Mouse (Mus musculus) intestine, embryonic 15.5 days (tissue): ENCODE measurements at regions not wholly inside any gene's neighbourhood (a gene's known extent, or its start where the extent isn't known, plus 50 kb on each side); places are given as distances from the start of the nearest gene placed in this dataset.

ENCODE experiments used
- ATAC-seq: fragments of 200-750 bp; cut with Nextera tagmentation; 2 replicates; pipeline ENCODE4 v1.8.0; 2017; ENCODE audit warnings: moderate TSS enrichment, moderate library complexity
- H3K27ac ChIP-seq: fragments of 300-500 bp; sonication (generic); 2 replicates; pipeline ENCODE4 v1.5.1; 2015; ENCODE audit warnings: mild to moderate bottlenecking, inconsistent platforms
- H3K27me3 ChIP-seq: fragments of 300-500 bp; sonication (generic); replicated peaks from 2 replicates; pipeline ENCODE4 v1.6.1; 2015; ENCODE audit warnings: inconsistent platforms
- H3K36me3 ChIP-seq: fragments of 300-500 bp; sonication (generic); 2 replicates; pipeline ENCODE4 v1.6.1; 2015; ENCODE audit warnings: inconsistent platforms
- H3K4me1 ChIP-seq: fragments of 300-500 bp; sonication (generic); replicated peaks from 2 replicates; pipeline ENCODE4 v1.6.1; 2015; ENCODE audit warnings: inconsistent platforms
- H3K4me2 ChIP-seq: fragments of 300-500 bp; sonication (generic); replicated peaks from 2 replicates; pipeline ENCODE4 v1.6.1; 2015; ENCODE audit warnings: mild to moderate bottlenecking, inconsistent platforms
- H3K4me3 ChIP-seq: fragments of 300-500 bp; sonication (generic); replicated peaks from 2 replicates; pipeline ENCODE4 v1.5.1; 2015; ENCODE audit warnings: inconsistent platforms
- H3K9ac ChIP-seq: fragments of 300-500 bp; sonication (generic); 2 replicates; pipeline ENCODE4 v1.6.1; 2015; ENCODE audit warnings: inconsistent platforms
- H3K9me3 ChIP-seq: fragments of 300-500 bp; sonication (generic); 2 replicates; pipeline ENCODE4 v1.6.1; 2016; ENCODE audit warnings: inconsistent platforms
- WGBS: fragments of 180-500 bp; shearing (Covaris S2); methylation state at CpG from one replicate; pipeline ENCODE4 v1.1.7; 2015; 5-methylcytosine and 5-hydroxymethylcytosine counted together

DNA sequence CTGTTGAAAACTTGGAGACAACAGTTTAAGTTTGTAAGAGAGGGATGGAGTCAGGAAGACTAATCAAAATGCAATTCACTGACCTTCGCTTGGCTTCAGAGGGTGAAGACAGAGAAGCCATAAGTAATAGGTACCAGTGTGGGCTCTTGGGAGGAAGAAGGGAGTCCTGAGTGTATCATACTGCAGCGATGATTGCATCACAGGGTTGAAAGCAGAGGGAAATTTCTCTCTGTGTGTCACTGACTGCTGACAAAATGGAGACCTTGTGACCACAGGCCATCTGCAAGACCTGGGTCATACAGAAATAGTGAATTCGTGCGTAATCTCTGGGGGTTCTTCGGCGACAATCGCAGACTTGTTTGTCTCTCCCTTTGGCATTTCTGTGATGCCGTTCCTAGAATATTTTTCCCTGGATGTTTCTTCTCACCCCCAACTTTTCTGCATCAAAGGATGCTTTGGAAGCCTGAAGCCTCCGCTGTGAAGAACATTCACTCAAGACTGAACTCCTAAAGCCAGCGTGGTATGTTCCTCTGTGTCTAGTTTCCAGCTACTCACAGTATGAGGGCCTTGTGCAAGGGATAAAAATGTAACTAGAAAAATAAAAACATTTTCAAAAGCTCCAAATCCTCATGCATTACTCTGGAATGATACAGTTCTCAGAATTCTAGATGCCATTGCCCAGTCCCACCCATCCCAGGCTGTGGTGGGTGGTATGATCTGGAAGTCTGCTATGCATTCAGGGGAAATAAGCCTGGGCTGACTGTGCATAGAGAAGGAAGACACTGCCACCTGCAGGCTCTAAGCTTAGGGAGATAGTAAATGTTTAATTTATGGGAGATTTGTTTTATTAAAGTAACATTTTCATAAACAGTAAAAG, 139.8 kb upstream of the Slc24a5 start:
- ATAC-seq = peak; percentile 77
- no peaks in the 10 kb centered on the region for H3K4me1 ChIP-seq
- no peaks in the 10 kb centered on the region for H3K36me3 ChIP-seq
- H3K4me2 ChIP-seq = no peak overlapping the region
- WGBS = 88% methylated on average over 10 of the region's 10 CpGs
- H3K9ac ChIP-seq = no peak overlapping the region
- H3K27ac ChIP-seq = no peak overlapping the region
- H3K9me3 ChIP-seq = no peaks in the 10 kb centered on the region
- H3K27me3 ChIP-seq = no peaks in the 10 kb centered on the region
- no peak overlapping the region for H3K4me3 ChIP-seq

DNA sequence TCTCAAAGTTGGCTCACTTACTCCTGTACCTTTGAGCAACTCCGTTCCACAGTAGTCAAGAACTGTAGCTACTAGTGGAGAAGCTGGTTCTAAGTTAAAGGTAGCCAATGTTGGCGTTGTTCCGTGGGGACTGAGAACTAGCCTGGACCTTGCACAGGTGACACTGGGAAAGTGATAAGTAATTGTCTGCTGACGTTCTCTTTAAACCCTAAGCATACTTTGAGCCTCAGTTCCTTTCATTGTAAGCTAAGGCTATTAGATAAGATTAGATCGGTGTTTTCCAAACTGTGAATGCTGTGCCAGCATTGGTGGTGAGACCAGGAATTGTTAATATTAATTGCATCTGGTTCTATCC, 139.2 kb upstream of the Slc24a5 start:
- Histone ChIP-seq H3K4me3 (no peak overlapping the region), H3K36me3 (no peaks in the 10 kb centered on the region), H3K4me2 (no peak overlapping the region), H3K9me3 (no peaks in the 10 kb centered on the region), H3K4me1 (no peaks in the 10 kb centered on the region), H3K27ac (no peak overlapping the region), H3K27me3 (no peaks in the 10 kb centered on the region), H3K9ac (no peak overlapping the region)
- ATAC-seq = 0 out of 2 replicates have a peak, but pooled peaks have one; percentile 45
- 66% methylated on average over 5 of the region's 5 CpGs for WGBS

- H3K9ac ChIP-seq = no peak overlapping the region
- no peaks in the 10 kb centered on the region for H3K36me3 ChIP-seq
- no peak overlapping the region for H3K27ac ChIP-seq
- H3K27me3 ChIP-seq = no peaks in the 10 kb centered on the region
- no peak for ATAC-seq
- H3K4me1 ChIP-seq = no peaks in the 10 kb centered on the region
- WGBS = 76% methylated on average over 7 of the region's 7 CpGs
- H3K9me3 ChIP-seq = no peaks in the 10 kb centered on the region
- H3K4me2 ChIP-seq = no peak overlapping the region
- no peak overlapping the region for H3K4me3 ChIP-seq
Measured at GRCm38 (mm10) chr2:124930719-124931118, 137.2 kb upstream of the Slc24a5 start.

GRCm38 (mm10) chr2:124932566-124932965, 135.4 kb upstream of the Slc24a5 start:
- no peaks in the 10 kb centered on the region for H3K4me1 ChIP-seq
- 70% methylated on average over 6 of the region's 6 CpGs for WGBS
- no peaks in the 10 kb centered on the region for H3K27me3 ChIP-seq
- no peak overlapping the region for H3K4me2 ChIP-seq
- ATAC-seq = no peak
- no peaks in the 10 kb centered on the region for H3K9me3 ChIP-seq
- H3K36me3 ChIP-seq = no peaks in the 10 kb centered on the region
- H3K27ac ChIP-seq = no peak overlapping the region
- no peak overlapping the region for H3K9ac ChIP-seq
- H3K4me3 ChIP-seq = no peak overlapping the region

DNA sequence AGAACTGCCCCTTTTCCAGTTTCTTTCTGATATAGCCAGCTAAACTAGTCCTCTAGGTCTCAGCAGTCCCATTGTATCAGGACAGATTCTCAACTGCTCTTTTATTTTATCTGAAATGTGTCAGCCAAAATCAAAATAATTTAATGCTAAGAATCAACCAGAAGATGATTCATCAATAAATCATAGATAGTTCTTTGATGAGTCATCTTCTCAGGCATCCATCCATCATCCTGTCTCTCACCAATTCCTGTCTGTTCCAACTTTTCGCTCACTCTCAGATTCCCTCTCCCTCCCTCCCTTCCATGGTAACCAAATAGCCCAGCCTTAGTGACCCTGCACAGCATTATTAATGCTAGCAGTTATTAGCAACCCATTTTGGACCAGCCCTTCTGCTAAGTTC, 134.0 kb upstream of the Slc24a5 start:
- H3K27me3 ChIP-seq = no peaks in the 10 kb centered on the region
- ATAC-seq = no peak
- no peaks in the 10 kb centered on the region for H3K4me1 ChIP-seq
- no peaks in the 10 kb centered on the region for H3K9me3 ChIP-seq
- H3K9ac ChIP-seq = no peak overlapping the region
- WGBS = 72% methylated on average over 1 of the region's 1 CpGs
- no peaks in the 10 kb centered on the region for H3K36me3 ChIP-seq
- H3K4me3 ChIP-seq = no peak overlapping the region
- no peak overlapping the region for H3K4me2 ChIP-seq
- no peak overlapping the region for H3K27ac ChIP-seq

- Histone ChIP-seq H3K4me1 (no peaks in the 10 kb centered on the region), H3K9ac (no peak overlapping the region), H3K4me3 (no peak overlapping the region), H3K27ac (no peak overlapping the region), H3K27me3 (no peaks in the 10 kb centered on the region), H3K36me3 (no peaks in the 10 kb centered on the region), H3K9me3 (no peaks in the 10 kb centered on the region), H3K4me2 (no peak overlapping the region)
- 55% methylated on average over 2 of the region's 2 CpGs for WGBS
- no peak for ATAC-seq
Measured at GRCm38 (mm10) chr2:124948263-124948781, 119.6 kb upstream of the Slc24a5 start.

DNA sequence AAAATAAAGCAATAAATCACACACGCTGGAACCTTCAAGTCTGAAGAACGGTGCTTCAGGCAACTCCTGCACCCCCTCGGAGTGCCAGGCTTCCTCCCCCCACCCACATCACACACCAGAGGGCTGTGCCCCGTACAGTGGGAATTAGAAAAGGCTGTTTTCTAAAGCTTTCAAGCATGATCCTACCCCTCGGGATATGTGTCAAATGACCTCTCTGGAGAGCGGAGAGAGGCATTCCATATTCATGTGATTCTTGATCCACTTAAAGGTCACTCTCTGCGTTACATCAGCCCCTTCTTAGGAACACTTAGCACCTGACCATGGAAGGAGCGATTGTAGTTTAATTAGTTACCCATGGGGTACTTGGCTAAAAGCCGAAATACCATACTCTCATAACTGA, 119.1 kb upstream of the Slc24a5 start:
- no peak overlapping the region for H3K9ac ChIP-seq
- no peaks in the 10 kb centered on the region for H3K4me1 ChIP-seq
- H3K4me3 ChIP-seq = no peak overlapping the region
- no peaks in the 10 kb centered on the region for H3K27me3 ChIP-seq
- no peak for ATAC-seq
- no peak overlapping the region for H3K4me2 ChIP-seq
- H3K27ac ChIP-seq = no peak overlapping the region
- no peaks in the 10 kb centered on the region for H3K9me3 ChIP-seq
- no peaks in the 10 kb centered on the region for H3K36me3 ChIP-seq
- WGBS = 54% methylated on average over 9 of the region's 9 CpGs

GRCm38 (mm10) chr2:124952212-124952611, 115.7 kb upstream of the Slc24a5 start:
- no peaks in the 10 kb centered on the region for H3K4me1 ChIP-seq
- no peak overlapping the region for H3K27ac ChIP-seq
- H3K36me3 ChIP-seq = no peaks in the 10 kb centered on the region
- no peak overlapping the region for H3K9ac ChIP-seq
- H3K4me2 ChIP-seq = no peak overlapping the region
- no peak for ATAC-seq
- 61% methylated on average over 4 of the region's 4 CpGs for WGBS
- H3K9me3 ChIP-seq = no peaks in the 10 kb centered on the region
- no peaks in the 10 kb centered on the region for H3K27me3 ChIP-seq
- no peak overlapping the region for H3K4me3 ChIP-seq

DNA sequence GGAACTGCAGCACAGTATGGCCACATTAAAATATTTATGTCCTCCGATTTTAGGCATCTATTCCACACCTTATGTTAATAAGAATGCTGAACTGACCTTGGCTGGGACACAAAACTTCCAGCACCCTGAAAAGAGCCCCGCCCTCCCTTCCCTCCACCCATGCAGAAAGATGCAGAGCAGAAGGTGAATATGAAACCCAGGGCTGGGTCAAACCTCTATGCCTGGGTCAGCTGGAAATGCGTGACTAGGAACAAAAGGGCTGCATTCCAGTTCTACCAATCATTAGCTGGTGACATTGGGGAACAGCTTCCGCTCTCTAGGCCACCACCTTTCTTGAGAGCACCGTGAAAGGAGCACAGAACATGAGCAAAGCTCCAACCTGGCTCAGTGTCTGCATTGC, 114.9 kb upstream of the Slc24a5 start:
- no peaks in the 10 kb centered on the region for H3K27me3 ChIP-seq
- no peak overlapping the region for H3K4me3 ChIP-seq
- no peak overlapping the region for H3K4me2 ChIP-seq
- no peak for ATAC-seq
- H3K9me3 ChIP-seq = no peaks in the 10 kb centered on the region
- no peaks in the 10 kb centered on the region for H3K36me3 ChIP-seq
- no peaks in the 10 kb centered on the region for H3K4me1 ChIP-seq
- no peak overlapping the region for H3K9ac ChIP-seq
- H3K27ac ChIP-seq = no peak overlapping the region
- 73% methylated on average over 5 of the region's 5 CpGs for WGBS

DNA sequence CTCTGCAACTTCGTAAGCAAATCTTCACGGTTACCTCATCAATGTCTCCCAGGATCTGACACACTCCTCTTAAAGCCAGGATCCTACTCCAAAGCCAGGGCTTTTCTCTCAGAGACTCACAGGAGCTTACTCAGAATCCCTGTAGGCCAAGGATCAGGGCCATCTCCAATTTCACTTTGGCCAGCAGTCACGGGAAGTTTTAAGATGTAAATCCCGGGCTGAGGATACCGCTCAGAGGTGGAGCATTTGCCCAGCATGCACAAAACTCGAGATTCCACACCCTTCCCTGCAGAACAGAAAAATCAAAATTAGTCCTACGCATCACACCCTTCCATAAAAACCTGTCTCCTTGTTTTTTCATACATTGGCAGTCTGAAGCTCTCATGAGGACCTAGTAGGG, 112.1 kb upstream of the Slc24a5 start:
- no peak overlapping the region for H3K4me2 ChIP-seq
- no peak overlapping the region for H3K9ac ChIP-seq
- H3K27me3 ChIP-seq = no peaks in the 10 kb centered on the region
- H3K4me3 ChIP-seq = no peak overlapping the region
- no peaks in the 10 kb centered on the region for H3K9me3 ChIP-seq
- H3K27ac ChIP-seq = no peak overlapping the region
- WGBS = 54% methylated on average over 7 of the region's 7 CpGs
- no peaks in the 10 kb centered on the region for H3K36me3 ChIP-seq
- H3K4me1 ChIP-seq = no peaks in the 10 kb centered on the region
- no peak for ATAC-seq

- Histone ChIP-seq H3K9ac (no peak overlapping the region), H3K27ac (no peak overlapping the region), H3K4me2 (no peak overlapping the region), H3K4me3 (no peak overlapping the region), H3K27me3 (no peaks in the 10 kb centered on the region), H3K36me3 (no peaks in the 10 kb centered on the region), H3K9me3 (no peaks in the 10 kb centered on the region), H3K4me1 (no peaks in the 10 kb centered on the region)
- ATAC-seq = no peak
- 85% methylated on average over 5 of the region's 5 CpGs for WGBS
Measured at GRCm38 (mm10) chr2:124959431-124959830, 108.5 kb upstream of the Slc24a5 start.

DNA sequence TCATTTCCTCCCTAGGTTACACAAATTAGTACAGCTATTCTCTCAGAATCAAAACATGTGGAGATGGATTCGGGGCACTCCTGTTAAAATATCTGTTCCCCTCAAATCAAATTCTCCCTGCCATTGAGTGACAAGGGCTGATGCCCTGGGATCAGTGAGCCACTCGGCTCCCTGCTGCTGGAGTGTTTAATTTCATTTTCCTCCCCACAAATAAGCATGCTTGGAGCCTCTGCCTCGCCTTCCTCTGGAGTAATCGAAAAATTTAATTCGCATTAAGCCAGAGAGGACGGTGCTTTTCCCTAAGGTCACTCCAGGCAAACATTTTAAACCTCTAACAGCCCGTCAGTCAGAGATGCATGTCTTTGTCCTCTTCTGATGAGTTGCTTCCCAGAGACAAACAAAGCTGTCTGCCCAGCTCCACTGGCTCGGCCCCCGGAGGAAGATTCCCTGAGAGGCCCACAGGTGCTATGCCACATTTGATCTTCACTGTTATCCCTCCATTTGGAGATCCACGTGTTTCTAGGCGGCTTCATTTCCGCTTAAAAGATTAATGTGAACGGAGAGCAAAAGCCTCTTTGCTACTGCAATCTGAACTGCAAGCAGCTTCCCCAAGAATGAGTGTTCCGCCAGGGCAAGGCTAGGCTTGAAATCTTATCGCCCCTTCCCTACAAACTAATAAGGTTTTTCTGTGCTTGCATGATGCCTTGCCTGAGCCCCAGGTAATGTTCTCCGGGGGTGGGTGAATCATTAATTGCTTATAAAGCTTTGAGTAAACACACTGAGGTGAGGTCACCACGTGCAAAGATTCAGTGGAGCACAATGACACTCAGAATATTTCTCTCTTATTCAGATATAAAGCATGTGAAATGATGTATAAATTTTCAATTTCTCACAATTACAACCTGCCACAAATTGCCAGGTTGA, 95.8 kb upstream of the Slc24a5 start:
- no peak overlapping the region for H3K9ac ChIP-seq
- no peaks in the 10 kb centered on the region for H3K36me3 ChIP-seq
- H3K4me2 ChIP-seq = peak overlapping the region; percentile 20
- H3K9me3 ChIP-seq = no peaks in the 10 kb centered on the region
- peak; percentile 92 for ATAC-seq
- no peak overlapping the region for H3K4me3 ChIP-seq
- WGBS = 28% methylated on average over 17 of the region's 17 CpGs
- H3K4me1 ChIP-seq = peaks cover 5% of the 10 kb centered on the region; the same call in 1 of the 2 replicates
- no peak overlapping the region for H3K27ac ChIP-seq
- H3K27me3 ChIP-seq = no peaks in the 10 kb centered on the region
